Mouse (Mus musculus): Measurements from ENCODE around the gene Piga. TPM values are rescaled to one million over a fixed set of nuclear protein-coding genes. Genes with fewer than 3 reads are reported as not detected.

Piga gene
- 13.5 TPM for polyA plus RNA-seq (2017; shearing (Covaris generic))

DNA sequence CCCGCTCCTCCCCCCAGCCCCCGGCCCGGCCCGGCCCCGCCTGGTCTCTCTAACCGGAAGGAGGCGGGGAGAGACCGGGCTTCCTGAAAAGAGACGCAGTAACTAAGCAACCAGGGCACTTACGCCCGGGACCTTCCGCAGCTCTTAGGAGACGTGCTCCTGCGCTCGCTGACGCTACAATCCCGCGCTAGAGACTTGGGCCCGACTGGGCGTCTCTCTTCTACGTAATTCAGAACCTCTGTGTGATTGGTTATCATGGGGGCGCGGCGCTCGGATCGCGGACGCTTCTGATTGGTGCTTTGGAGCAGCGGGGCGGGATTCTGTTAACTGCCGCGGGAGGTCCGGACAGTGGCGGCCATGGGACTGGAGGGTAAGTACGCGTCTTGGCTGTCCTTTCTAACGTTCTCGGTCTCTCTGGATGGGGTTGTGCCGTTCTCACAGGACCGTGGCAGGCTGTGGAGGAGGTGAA, at the start of gene Piga:
Gene Piga (plus strand): TSS at position 317 of the 469 bp plus-strand sequence.

DNA sequence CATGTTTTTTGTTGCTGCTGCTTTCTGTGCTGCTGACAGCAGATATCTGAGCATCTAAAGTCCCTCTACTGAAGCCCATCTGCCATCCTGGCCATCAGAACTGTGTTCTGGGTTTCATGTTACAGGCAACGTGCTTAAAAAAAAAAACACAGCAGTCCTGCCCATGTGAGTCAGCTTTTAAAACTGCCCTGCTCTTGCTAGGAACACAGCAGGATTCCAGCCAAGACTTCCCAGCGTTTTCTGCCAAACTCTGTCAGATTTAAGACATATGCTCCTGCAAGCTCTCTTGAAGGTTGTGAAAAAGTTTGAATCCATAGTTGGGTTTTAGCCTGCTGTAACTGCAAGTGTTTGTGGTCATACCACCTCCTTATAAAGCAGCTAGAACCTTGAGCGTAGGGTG, 46.5 kb upstream of the Piga start, which contains the start of gene Vegfd:
Gene Vegfd (plus strand): TSS at position 298 of the 400 bp plus-strand sequence.

DNA sequence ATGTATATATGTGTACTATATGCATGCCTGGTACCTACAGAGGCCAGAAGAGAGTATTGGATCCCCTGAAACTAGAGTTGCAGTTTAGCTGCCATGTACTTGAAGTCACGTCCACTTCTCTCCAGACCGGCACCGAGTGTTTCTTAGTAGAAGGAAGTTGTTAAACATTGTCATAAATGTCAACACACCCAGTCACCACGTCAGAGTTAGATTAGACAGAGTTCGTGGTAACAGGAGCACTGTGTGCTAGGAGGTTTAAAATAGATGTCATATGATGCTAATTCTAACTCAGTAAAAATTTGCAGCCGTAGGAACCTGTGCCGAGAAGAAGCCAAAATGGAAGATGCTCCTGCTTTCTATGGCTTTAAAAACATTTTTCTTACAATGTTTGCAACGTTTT, 17.1 kb downstream of the Piga start, which contains the start of gene Asb11:
Gene Asb11 (plus strand): TSS at position 286 of the 400 bp plus-strand sequence.

Other genes with a start within 250 kb of the Piga start
- not detected for gene Bmx, start 161.6 kb upstream of the Piga start, polyA plus RNA-seq (2017; shearing (Covaris generic))
- not detected for gene Pir, start 150.4 kb upstream of the Piga start, polyA plus RNA-seq (2017; shearing (Covaris generic))
- gene Vegfd, start 46.4 kb upstream of the Piga start, polyA plus RNA-seq (2017; shearing (Covaris generic)) = not detected
- gene Asb11, start 17.2 kb downstream of the Piga start, polyA plus RNA-seq (2017; shearing (Covaris generic)) = not detected
- gene Asb9, start 86.5 kb downstream of the Piga start, polyA plus RNA-seq (2017; shearing (Covaris generic)) = not detected